Mouse (Mus musculus): ENCODE results near the gene Maip1.

Maip1 gene

GRCm38 (mm10) chr1:57406187-57407151 lies at the start of gene Maip1, which contains the start of gene Tyw5:
Gene Maip1, plus strand, starts transcription at chr1:57406328.
Gene Tyw5, minus strand, starts transcription at chr1:57407101.
- peak; percentile 92 for DNase-seq (ENCODE audit: low read depth)

- no peak for DNase-seq (ENCODE audit: low read depth)
Observed at GRCm38 (mm10) chr1:57358546-57358945, 47.6 kb upstream of the Maip1 start.

GRCm38 (mm10) chr1:57367446-57367845 lies 38.7 kb upstream of the Maip1 start:
- DNase-seq (ENCODE audit: low read depth), result no peak

GRCm38 (mm10) chr1:57369111-57369510 lies 37.0 kb upstream of the Maip1 start:
- no peak for DNase-seq (ENCODE audit: low read depth)

- no peak for DNase-seq (ENCODE audit: low read depth)
Observed at GRCm38 (mm10) chr1:57370451-57370850, 35.7 kb upstream of the Maip1 start.

- DNase-seq (ENCODE audit: low read depth), result no peak
Observed at GRCm38 (mm10) chr1:57375276-57375675, 30.9 kb upstream of the Maip1 start.

GRCm38 (mm10) chr1:57376806-57377205 lies 29.3 kb upstream of the Maip1 start:
- DNase-seq (ENCODE audit: low read depth), result no peak

- DNase-seq (ENCODE audit: low read depth), result peak; percentile 98
Observed at GRCm38 (mm10) chr1:57377376-57378341, 28.5 kb upstream of the Maip1 start, which contains the start of gene 1700066M21Rik. Gene 1700066M21Rik, plus strand, starts transcription at chr1:57377620.

GRCm38 (mm10) chr1:57386519-57386918 lies 19.6 kb upstream of the Maip1 start:
- DNase-seq (ENCODE audit: low read depth), result peak; percentile 26

- DNase-seq (ENCODE audit: low read depth), result peak; percentile 28
Observed at GRCm38 (mm10) chr1:57387876-57388275, 18.3 kb upstream of the Maip1 start.

GRCm38 (mm10) chr1:57388402-57389155 lies 17.5 kb upstream of the Maip1 start:
- DNase-seq (ENCODE audit: low read depth), result no peak

- no peak for DNase-seq (ENCODE audit: low read depth)
Observed at GRCm38 (mm10) chr1:57390993-57391790, 14.9 kb upstream of the Maip1 start.

- no peak for DNase-seq (ENCODE audit: low read depth)
Observed at GRCm38 (mm10) chr1:57392417-57392816, 13.7 kb upstream of the Maip1 start.

GRCm38 (mm10) chr1:57394051-57394450 lies 12.1 kb upstream of the Maip1 start:
- peak; percentile 86 for DNase-seq (ENCODE audit: low read depth)

GRCm38 (mm10) chr1:57400321-57400720 lies 5.8 kb upstream of the Maip1 start:
- no peak for DNase-seq (ENCODE audit: low read depth)

- no peak for DNase-seq (ENCODE audit: low read depth)
Observed at GRCm38 (mm10) chr1:57400877-57401276, 5.3 kb upstream of the Maip1 start.

- DNase-seq (ENCODE audit: low read depth), result no peak
Observed at GRCm38 (mm10) chr1:57402116-57402515, 4.0 kb upstream of the Maip1 start.

- DNase-seq (ENCODE audit: low read depth), result no peak
Observed at GRCm38 (mm10) chr1:57408994-57409393, 2.9 kb downstream of the Maip1 start.

- DNase-seq (ENCODE audit: low read depth), result no peak
Observed at GRCm38 (mm10) chr1:57413397-57413796, 7.3 kb downstream of the Maip1 start.

GRCm38 (mm10) chr1:57423696-57424095 lies 17.6 kb downstream of the Maip1 start:
- DNase-seq (ENCODE audit: low read depth), result peak; percentile 75

Data from NIH3T3 (cell line).